Mouse (Mus musculus): ENCODE measurements around the gene Rpa2. TPM values are rescaled to one million over a fixed set of nuclear protein-coding genes. Genes with fewer than 3 reads are reported as not detected.

Gene Rpa2
- polyA plus RNA-seq, 1 experiment = 15.4 TPM

DNA sequence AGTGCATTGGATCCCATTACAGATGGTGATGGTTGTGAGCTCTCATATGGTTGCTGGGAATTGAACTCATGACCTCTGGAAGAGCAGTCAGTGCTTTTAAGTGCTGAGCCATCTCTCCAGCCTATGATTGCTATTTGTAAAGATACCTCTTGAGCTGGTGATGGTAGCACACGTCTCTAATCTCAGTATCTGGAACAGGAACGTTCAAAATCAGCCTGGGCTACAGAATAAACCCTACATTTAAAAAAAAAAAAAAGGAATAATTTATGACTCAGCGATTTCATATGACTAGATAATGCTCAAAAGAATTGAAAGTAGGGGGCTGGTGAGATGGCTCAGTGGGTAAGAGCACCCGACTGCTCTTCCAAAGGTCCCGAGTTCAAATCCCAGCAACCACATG is 35.1 kb downstream of the Rpa2 start:
- H3K27me3 ChIP-seq (replicated peaks) = peaks cover 2% of the 10 kb centered on the region
- peaks cover 44% of the 10 kb centered on the region for H3K4me1 ChIP-seq
- no peak overlapping the region for H3K4me3 ChIP-seq (replicated peaks)
- H3K36me3 ChIP-seq (replicated peaks; ENCODE audit: low read length) = no peaks in the 10 kb centered on the region
- TF ChIP-seq GATA1 (IDR thresholded peaks at IDR 0.05; ENCODE audit: borderline replicate concordance, low read length) (no peak), FLI1 (IDR thresholded peaks at IDR 0.05; ENCODE audit: low read length) (no peak)
- H3K9me3 ChIP-seq = no peaks in the 10 kb centered on the region

GRCm38 (mm10) chr4:132803876-132804275 is 35.7 kb downstream of the Rpa2 start:
- H3K4me3 ChIP-seq (replicated peaks) = no peak overlapping the region
- H3K27me3 ChIP-seq (replicated peaks) = peaks cover 2% of the 10 kb centered on the region
- no peaks in the 10 kb centered on the region for H3K9me3 ChIP-seq
- no peaks in the 10 kb centered on the region for H3K36me3 ChIP-seq (replicated peaks; ENCODE audit: low read length)
- H3K4me1 ChIP-seq = peaks cover 50% of the 10 kb centered on the region
- TF ChIP-seq FLI1 (IDR thresholded peaks at IDR 0.05; ENCODE audit: low read length) (no peak), GATA1 (IDR thresholded peaks at IDR 0.05; ENCODE audit: borderline replicate concordance, low read length) (no peak)

- Histone ChIP-seq H3K27me3 (replicated peaks) (peaks cover 2% of the 10 kb centered on the region), H3K9me3 (no peaks in the 10 kb centered on the region), H3K4me1 (peaks cover 54% of the 10 kb centered on the region), H3K36me3 (replicated peaks; ENCODE audit: low read length) (no peaks in the 10 kb centered on the region), H3K4me3 (replicated peaks) (no peak overlapping the region)
- TF ChIP-seq GATA1 (IDR thresholded peaks at IDR 0.05; ENCODE audit: borderline replicate concordance, low read length) (no peak), FLI1 (IDR thresholded peaks at IDR 0.05; ENCODE audit: low read length) (no peak)
Measured at GRCm38 (mm10) chr4:132804331-132804730, 36.2 kb downstream of the Rpa2 start.

DNA sequence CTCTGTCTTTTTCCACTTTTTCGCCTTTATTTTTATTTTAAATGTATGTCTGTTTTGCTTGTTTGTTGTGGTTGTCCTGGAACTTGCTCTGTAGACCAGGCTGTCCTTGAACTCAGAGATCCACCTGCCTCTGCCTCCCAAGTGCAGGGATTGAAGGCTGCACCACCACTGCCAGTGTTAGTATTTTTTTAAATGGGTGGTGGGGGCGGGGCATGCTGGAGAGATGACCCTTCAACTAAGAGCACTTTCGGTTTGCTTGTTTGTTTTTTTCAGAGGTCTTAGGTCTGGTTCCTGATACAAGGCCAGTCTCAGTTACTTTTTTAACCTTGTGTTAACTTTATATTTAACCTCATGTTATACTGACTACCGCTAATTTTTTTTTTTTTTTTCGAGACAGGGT is 37.0 kb downstream of the Rpa2 start:
- Histone ChIP-seq H3K36me3 (replicated peaks; ENCODE audit: low read length) (no peaks in the 10 kb centered on the region), H3K4me3 (replicated peaks) (no peak overlapping the region), H3K9me3 (peaks cover under 1% of the 10 kb centered on the region; the same call in 1 of the 2 replicates), H3K4me1 (peaks cover 62% of the 10 kb centered on the region), H3K27me3 (replicated peaks) (peaks cover 2% of the 10 kb centered on the region)
- no peak for TF ChIP-seq FLI1 (IDR thresholded peaks at IDR 0.05; ENCODE audit: low read length)
- no peak for TF ChIP-seq GATA1 (IDR thresholded peaks at IDR 0.05; ENCODE audit: borderline replicate concordance, low read length)

DNA sequence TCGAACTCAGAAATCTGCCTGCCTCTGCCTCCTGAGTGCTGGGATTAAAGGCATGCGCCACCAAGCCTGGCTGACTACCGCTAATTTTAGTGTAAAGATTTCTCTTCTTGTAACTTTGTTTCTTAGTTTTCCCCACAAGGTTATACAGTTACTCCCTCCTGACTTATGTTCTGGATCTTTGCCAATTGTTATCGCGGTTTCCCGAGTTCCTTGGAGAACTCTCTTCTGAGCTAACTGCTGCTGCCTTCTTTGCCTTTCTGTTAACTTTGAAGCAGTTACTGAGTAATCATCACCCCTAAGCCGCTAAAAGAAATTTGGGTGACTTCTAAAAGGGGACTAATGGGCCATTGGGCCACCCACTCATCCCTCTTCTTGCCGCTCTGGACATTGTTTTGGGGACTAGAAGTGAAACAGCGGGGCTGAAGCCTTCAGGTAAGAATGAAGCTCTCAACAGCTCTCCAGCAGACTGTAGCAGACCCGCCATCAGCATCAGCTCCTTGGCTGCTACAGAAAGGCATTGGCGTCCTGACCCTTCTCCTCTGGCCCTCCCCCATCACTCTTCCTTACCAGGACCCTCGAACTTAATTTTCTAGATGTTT is 37.6 kb downstream of the Rpa2 start:
- H3K9me3 ChIP-seq = peaks cover 6% of the 10 kb centered on the region

GRCm38 (mm10) chr4:132806620-132807191 is 38.6 kb downstream of the Rpa2 start:
- TF ChIP-seq FLI1 (IDR thresholded peaks at IDR 0.05; ENCODE audit: low read length) = no peak
- TF ChIP-seq GATA1 (IDR thresholded peaks at IDR 0.05; ENCODE audit: borderline replicate concordance, low read length) = no peak

More for the DNA sequence above, 37.6 kb downstream of the Rpa2 start:
- peaks cover 2% of the 10 kb centered on the region for H3K27me3 ChIP-seq (replicated peaks)
- no peak overlapping the region for H3K4me3 ChIP-seq (replicated peaks)
- no peaks in the 10 kb centered on the region for H3K36me3 ChIP-seq (replicated peaks; ENCODE audit: low read length)
- H3K4me1 ChIP-seq = peaks cover 63% of the 10 kb centered on the region
- TF ChIP-seq GATA1 (IDR thresholded peaks at IDR 0.05; ENCODE audit: borderline replicate concordance, low read length) (no peak), FLI1 (IDR thresholded peaks at IDR 0.05; ENCODE audit: low read length) (no peak)

GRCm38 (mm10) chr4:132807771-132808641 is 39.9 kb downstream of the Rpa2 start:
- H3K27me3 ChIP-seq (replicated peaks) = peaks cover 2% of the 10 kb centered on the region
- H3K4me3 ChIP-seq (replicated peaks) = peak overlapping the region; percentile 82
- peaks cover 3% of the 10 kb centered on the region for H3K36me3 ChIP-seq (replicated peaks; ENCODE audit: low read length)
- H3K9me3 ChIP-seq = peaks cover 17% of the 10 kb centered on the region
- TF ChIP-seq GATA1 (IDR thresholded peaks at IDR 0.05; ENCODE audit: borderline replicate concordance, low read length) (no peak), FLI1 (IDR thresholded peaks at IDR 0.05; ENCODE audit: low read length) (no peak)
- peaks cover 46% of the 10 kb centered on the region for H3K4me1 ChIP-seq

More at GRCm38 (mm10) chr4:132806620-132807191, 38.6 kb downstream of the Rpa2 start:
- H3K4me1 ChIP-seq = peaks cover 59% of the 10 kb centered on the region
- H3K27me3 ChIP-seq (replicated peaks) = peaks cover 2% of the 10 kb centered on the region
- H3K9me3 ChIP-seq = peaks cover 16% of the 10 kb centered on the region
- peaks cover 3% of the 10 kb centered on the region for H3K36me3 ChIP-seq (replicated peaks; ENCODE audit: low read length)
- H3K4me3 ChIP-seq (replicated peaks) = no peak overlapping the region

GRCm38 (mm10) chr4:132809621-132810020 is 41.5 kb downstream of the Rpa2 start:
- Histone ChIP-seq H3K27me3 (replicated peaks) (no peaks in the 10 kb centered on the region), H3K4me3 (replicated peaks) (no peak overlapping the region), H3K36me3 (replicated peaks; ENCODE audit: low read length) (peaks cover 3% of the 10 kb centered on the region), H3K4me1 (peaks cover 41% of the 10 kb centered on the region), H3K9me3 (peaks cover 17% of the 10 kb centered on the region)
- TF ChIP-seq FLI1 (IDR thresholded peaks at IDR 0.05; ENCODE audit: low read length) (no peak), GATA1 (IDR thresholded peaks at IDR 0.05; ENCODE audit: borderline replicate concordance, low read length) (no peak)

GRCm38 (mm10) chr4:132816404-132816803 is 48.3 kb downstream of the Rpa2 start:
- Histone ChIP-seq H3K36me3 (replicated peaks; ENCODE audit: low read length) (peaks cover 3% of the 10 kb centered on the region), H3K27me3 (replicated peaks) (no peaks in the 10 kb centered on the region), H3K4me1 (peaks cover 23% of the 10 kb centered on the region), H3K4me3 (replicated peaks) (no peak overlapping the region), H3K9me3 (peaks cover 7% of the 10 kb centered on the region)
- TF ChIP-seq FLI1 (IDR thresholded peaks at IDR 0.05; ENCODE audit: low read length) (no peak), GATA1 (IDR thresholded peaks at IDR 0.05; ENCODE audit: borderline replicate concordance, low read length) (no peak)

All from megakaryocyte, embryonic 14.5 days (primary cell).